Mouse (Mus musculus): ENCODE results near the gene Gli3. TPM values are rescaled to one million over a fixed set of nuclear protein-coding genes. Genes with fewer than 3 reads are reported as not detected.

Gli3 gene
- total and polyA plus RNA-seq, 3 experiments = 0.11 TPM; not detected in 2

DNA sequence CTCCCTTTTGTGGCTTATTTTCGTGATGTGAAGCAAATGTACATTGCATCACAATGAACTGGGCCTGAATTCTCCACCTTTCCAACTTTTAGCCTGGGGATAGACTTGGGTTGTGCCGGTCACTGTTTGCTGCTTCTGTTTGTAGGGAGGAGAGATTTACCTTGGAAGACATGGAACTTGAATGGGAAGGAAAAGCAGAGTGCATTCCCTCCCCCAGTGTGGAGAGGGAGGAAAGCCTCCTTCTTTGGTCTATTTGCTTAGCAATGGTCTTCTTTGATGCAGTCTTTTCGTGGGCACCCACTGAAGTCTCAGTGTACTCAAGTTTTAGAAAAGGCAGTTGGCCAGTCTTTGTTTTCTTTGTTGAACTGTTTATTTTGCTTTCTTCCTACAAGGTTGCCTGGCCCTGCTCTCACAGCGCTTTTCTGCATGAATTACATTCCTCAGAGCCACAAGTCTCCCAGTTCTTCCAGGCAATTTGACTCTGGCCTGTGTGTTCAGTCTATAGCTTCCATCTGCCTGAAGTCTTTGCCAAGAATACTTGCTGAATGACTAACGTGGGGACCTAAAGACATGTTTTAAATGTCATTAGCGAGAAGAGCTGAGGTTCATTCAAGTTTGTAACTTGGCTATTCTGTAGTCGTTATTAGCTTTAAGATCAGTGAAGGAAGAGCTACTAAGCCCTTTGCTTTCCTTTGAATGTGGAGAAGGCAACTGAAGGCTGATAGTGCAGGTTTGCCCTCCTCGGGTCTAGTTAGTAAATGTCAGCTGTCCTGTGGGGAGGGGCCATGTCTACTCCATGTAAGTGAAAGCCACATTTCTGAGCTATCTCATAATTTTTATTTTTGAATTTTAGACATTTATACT is 161.7 kb downstream of the Gli3 start:
- TF ChIP-seq TAL1 (conservative IDR thresholded peaks at IDR 0.05; ENCODE audit: low read depth, low read length) = no peak
- TF ChIP-seq CTCF (IDR thresholded peaks at IDR 0.05; ENCODE audit: low read depth, low read length) = no peak
- no peak for TF ChIP-seq POLR2AphosphoS5 (IDR thresholded peaks at IDR 0.05; ENCODE audit: insufficient replicate concordance, low read depth, low read length)
- TF ChIP-seq GATA2 (IDR thresholded peaks at IDR 0.05; ENCODE audit: borderline replicate concordance, low read depth, low read length) = no peak
- no peak for TF ChIP-seq GATA1 (IDR thresholded peaks at IDR 0.05; ENCODE audit: borderline replicate concordance, low read length)
- DNase-seq (ENCODE audit: low spot score) = no peak
- Histone ChIP-seq H3K4me1 (ENCODE audit: insufficient read depth, low read depth, low read length) (no peaks in the 10 kb centered on the region), H3K36me3 (replicated peaks) (no peaks in the 10 kb centered on the region), H3K27me3 (ENCODE audit: insufficient read depth, low read length) (no peaks in the 10 kb centered on the region), H3K4me3 (ENCODE audit: low read depth, low read length) (no peak overlapping the region), H3K9me3 (replicated peaks) (no peaks in the 10 kb centered on the region)
- ATAC-seq (ENCODE audit: extremely low read depth, insufficient number of reproducible peaks, low FRiP score, poor library complexity, severe bottlenecking) = no peak

DNA sequence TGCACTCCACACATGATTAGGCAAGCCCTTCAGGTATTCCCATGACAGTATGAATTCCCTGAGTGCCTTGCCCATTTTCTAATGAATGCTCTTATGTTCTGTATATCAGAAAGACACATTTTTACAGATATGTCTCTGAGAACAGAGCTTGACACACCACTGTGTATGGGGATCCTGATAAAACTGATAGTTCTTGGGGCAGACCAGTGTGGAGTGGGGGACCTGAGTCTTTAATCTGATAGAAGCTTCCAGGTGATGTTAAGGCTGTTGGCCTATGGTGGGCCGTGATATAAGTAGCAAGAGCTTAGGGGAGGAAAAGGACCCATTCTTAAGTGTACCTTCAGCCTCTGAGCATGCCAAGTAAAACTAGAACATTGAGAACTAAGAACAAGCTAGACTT is 178.5 kb downstream of the Gli3 start:
- TF ChIP-seq POLR2AphosphoS5 (IDR thresholded peaks at IDR 0.05; ENCODE audit: insufficient replicate concordance, low read depth, low read length) = no peak
- TF ChIP-seq GATA2 (IDR thresholded peaks at IDR 0.05; ENCODE audit: borderline replicate concordance, low read depth, low read length) = no peak
- TF ChIP-seq CTCF (IDR thresholded peaks at IDR 0.05; ENCODE audit: low read depth, low read length) = no peak
- no peak for TF ChIP-seq TAL1 (conservative IDR thresholded peaks at IDR 0.05; ENCODE audit: low read depth, low read length)
- no peak for TF ChIP-seq GATA1 (IDR thresholded peaks at IDR 0.05; ENCODE audit: borderline replicate concordance, low read length)
- Histone ChIP-seq H3K4me3 (ENCODE audit: low read depth, low read length) (no peak overlapping the region), H3K27me3 (ENCODE audit: insufficient read depth, low read length) (no peaks in the 10 kb centered on the region), H3K4me1 (ENCODE audit: insufficient read depth, low read depth, low read length) (no peaks in the 10 kb centered on the region), H3K36me3 (replicated peaks) (no peaks in the 10 kb centered on the region), H3K9me3 (replicated peaks) (no peaks in the 10 kb centered on the region)
- ATAC-seq (ENCODE audit: extremely low read depth, insufficient number of reproducible peaks, low FRiP score, poor library complexity, severe bottlenecking) (no peak), DNase-seq (ENCODE audit: low spot score) (no peak)

DNA sequence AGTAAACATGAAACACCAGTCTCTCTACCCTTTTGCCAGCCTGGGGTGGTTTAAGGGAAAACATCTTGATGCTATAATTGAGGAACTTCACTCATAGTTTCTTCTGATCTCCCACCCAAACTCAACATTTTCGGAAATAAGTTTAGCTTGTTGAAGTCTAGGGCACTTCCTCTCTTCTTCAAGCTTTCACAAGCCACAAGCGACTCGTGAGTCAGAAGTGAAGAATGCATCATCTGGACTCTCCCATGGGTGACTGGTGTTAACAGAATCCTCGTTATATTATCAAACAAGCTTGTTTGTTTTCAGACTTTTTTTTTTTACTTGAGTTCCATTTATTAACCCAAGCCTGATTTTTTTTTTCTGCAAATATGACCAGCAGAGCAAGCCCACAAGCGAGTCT is 197.5 kb downstream of the Gli3 start:
- TF ChIP-seq POLR2AphosphoS5 (IDR thresholded peaks at IDR 0.05; ENCODE audit: insufficient replicate concordance, low read depth, low read length) = no peak
- TF ChIP-seq GATA1 (IDR thresholded peaks at IDR 0.05; ENCODE audit: borderline replicate concordance, low read length) = no peak
- TF ChIP-seq GATA2 (IDR thresholded peaks at IDR 0.05; ENCODE audit: borderline replicate concordance, low read depth, low read length) = no peak
- TF ChIP-seq TAL1 (conservative IDR thresholded peaks at IDR 0.05; ENCODE audit: low read depth, low read length) = no peak
- TF ChIP-seq CTCF (IDR thresholded peaks at IDR 0.05; ENCODE audit: low read depth, low read length) = no peak
- ATAC-seq (ENCODE audit: extremely low read depth, insufficient number of reproducible peaks, low FRiP score, poor library complexity, severe bottlenecking) (no peak), DNase-seq (ENCODE audit: low spot score) (no peak)
- no peaks in the 10 kb centered on the region for H3K4me1 ChIP-seq (ENCODE audit: insufficient read depth, low read depth, low read length)
- H3K27me3 ChIP-seq (ENCODE audit: insufficient read depth, low read length) = no peaks in the 10 kb centered on the region; the same call in 1 of the 2 replicates
- H3K4me3 ChIP-seq (ENCODE audit: low read depth, low read length) = no peak overlapping the region
- H3K36me3 ChIP-seq (replicated peaks) = no peaks in the 10 kb centered on the region
- H3K9me3 ChIP-seq (replicated peaks) = no peaks in the 10 kb centered on the region

DNA sequence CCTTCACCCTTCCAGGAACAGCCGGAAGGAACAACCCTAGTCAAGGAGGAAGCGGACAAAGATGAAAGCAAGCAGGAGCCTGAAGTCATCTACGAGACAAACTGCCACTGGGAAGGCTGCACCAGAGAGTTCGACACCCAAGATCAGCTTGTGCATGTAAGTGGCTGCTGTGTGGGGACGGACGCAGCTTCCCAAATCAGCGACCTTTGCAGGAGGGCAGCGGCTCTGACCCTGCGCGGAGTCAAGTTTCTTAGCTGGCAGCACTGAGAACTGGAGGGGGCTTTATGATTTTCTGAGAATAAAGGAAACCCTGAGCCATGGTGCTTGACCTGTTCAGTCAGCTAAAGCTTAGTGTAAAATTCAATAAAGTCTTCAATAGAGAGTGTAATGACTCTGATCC is 199.3 kb downstream of the Gli3 start:
- Histone ChIP-seq H3K27me3 (ENCODE audit: insufficient read depth, low read length) (no peaks in the 10 kb centered on the region; the same call in 1 of the 2 replicates), H3K9me3 (replicated peaks) (no peaks in the 10 kb centered on the region), H3K4me3 (ENCODE audit: low read depth, low read length) (no peak overlapping the region), H3K4me1 (ENCODE audit: insufficient read depth, low read depth, low read length) (no peaks in the 10 kb centered on the region), H3K36me3 (replicated peaks) (no peaks in the 10 kb centered on the region)
- ATAC-seq (ENCODE audit: extremely low read depth, insufficient number of reproducible peaks, low FRiP score, poor library complexity, severe bottlenecking) = no peak
- DNase-seq (ENCODE audit: low spot score) = no peak
- TF ChIP-seq POLR2AphosphoS5 (IDR thresholded peaks at IDR 0.05; ENCODE audit: insufficient replicate concordance, low read depth, low read length) (no peak), TAL1 (conservative IDR thresholded peaks at IDR 0.05; ENCODE audit: low read depth, low read length) (no peak), GATA2 (IDR thresholded peaks at IDR 0.05; ENCODE audit: borderline replicate concordance, low read depth, low read length) (no peak), CTCF (IDR thresholded peaks at IDR 0.05; ENCODE audit: low read depth, low read length) (no peak), GATA1 (IDR thresholded peaks at IDR 0.05; ENCODE audit: borderline replicate concordance, low read length) (no peak)

DNA sequence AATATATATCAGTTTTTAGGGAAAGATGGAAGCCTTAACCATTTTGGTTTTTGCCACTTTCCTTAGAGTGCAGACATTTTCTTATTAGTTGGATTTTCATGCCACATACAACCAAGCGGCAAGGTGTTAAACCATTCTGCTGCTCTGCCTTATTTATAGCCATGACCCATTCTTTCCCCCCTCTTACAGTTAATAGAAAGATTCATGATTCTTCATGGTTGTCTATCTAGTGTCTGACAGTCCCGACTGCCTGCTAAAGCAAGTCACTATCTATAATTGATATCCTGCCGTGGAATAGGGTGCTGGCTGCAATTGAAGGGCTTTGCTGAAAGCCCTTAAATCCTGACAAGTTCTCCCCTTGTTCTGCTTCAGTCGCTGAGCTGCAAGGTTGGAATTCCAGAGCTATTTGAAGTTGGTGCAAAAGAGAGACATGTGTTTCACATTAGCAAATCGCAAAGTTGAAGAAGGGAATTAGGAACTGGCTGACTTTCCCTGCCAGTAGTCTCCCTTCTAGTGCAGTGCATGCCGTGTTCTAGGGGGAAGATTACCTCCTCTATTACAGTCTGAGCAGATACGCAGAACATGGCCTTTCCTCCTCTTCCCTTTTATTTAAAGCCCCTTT is 201.7 kb downstream of the Gli3 start:
- no peak for DNase-seq (ENCODE audit: low spot score)
- TF ChIP-seq POLR2AphosphoS5 (IDR thresholded peaks at IDR 0.05; ENCODE audit: insufficient replicate concordance, low read depth, low read length) = no peak
- no peak for ATAC-seq (ENCODE audit: extremely low read depth, insufficient number of reproducible peaks, low FRiP score, poor library complexity, severe bottlenecking)
- Histone ChIP-seq H3K4me1 (ENCODE audit: insufficient read depth, low read depth, low read length) (no peaks in the 10 kb centered on the region), H3K9me3 (replicated peaks) (no peaks in the 10 kb centered on the region), H3K4me3 (ENCODE audit: low read depth, low read length) (no peak overlapping the region), H3K36me3 (replicated peaks) (no peaks in the 10 kb centered on the region), H3K27me3 (ENCODE audit: insufficient read depth, low read length) (no peaks in the 10 kb centered on the region; the same call in 1 of the 2 replicates)

GRCm38 (mm10) chr13:15665514-15665913 is 202.5 kb downstream of the Gli3 start:
- TF ChIP-seq TAL1 (conservative IDR thresholded peaks at IDR 0.05; ENCODE audit: low read depth, low read length) = no peak
- TF ChIP-seq POLR2AphosphoS5 (IDR thresholded peaks at IDR 0.05; ENCODE audit: insufficient replicate concordance, low read depth, low read length) = no peak
- TF ChIP-seq GATA2 (IDR thresholded peaks at IDR 0.05; ENCODE audit: borderline replicate concordance, low read depth, low read length) = no peak
- no peak for TF ChIP-seq GATA1 (IDR thresholded peaks at IDR 0.05; ENCODE audit: borderline replicate concordance, low read length)
- no peak for TF ChIP-seq CTCF (IDR thresholded peaks at IDR 0.05; ENCODE audit: low read depth, low read length)
- DNase-seq (ENCODE audit: low spot score) = no peak
- no peaks in the 10 kb centered on the region for H3K36me3 ChIP-seq (replicated peaks)
- no peak overlapping the region for H3K4me3 ChIP-seq (ENCODE audit: low read depth, low read length)
- H3K4me1 ChIP-seq (ENCODE audit: insufficient read depth, low read depth, low read length) = no peaks in the 10 kb centered on the region
- no peaks in the 10 kb centered on the region for H3K9me3 ChIP-seq (replicated peaks)
- no peak for ATAC-seq (ENCODE audit: extremely low read depth, insufficient number of reproducible peaks, low FRiP score, poor library complexity, severe bottlenecking)
- no peaks in the 10 kb centered on the region; the same call in 1 of the 2 replicates for H3K27me3 ChIP-seq (ENCODE audit: insufficient read depth, low read length)
